10 mouse cellular contexts compared by ENCODE assay signal in the genomic region with DNA sequence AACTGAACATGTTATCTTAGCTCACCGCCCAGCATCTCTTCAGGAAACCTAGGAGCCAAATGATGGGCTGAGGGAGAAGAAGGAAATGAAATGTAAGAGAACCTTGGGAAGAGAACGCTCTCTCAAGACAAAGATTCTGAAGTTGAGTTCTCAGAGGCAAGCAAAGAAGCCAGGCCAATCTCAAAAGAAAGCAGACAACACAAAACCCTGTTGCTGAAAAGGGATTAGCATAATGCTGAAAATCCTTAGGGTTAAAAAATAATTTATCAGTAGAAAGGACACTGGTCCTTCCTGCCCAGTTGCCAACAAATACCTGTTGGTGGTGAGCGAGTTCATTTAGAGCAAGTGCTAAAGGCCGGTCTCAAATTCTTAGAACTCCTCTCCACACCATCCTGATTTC. TPM values are rescaled to one million over a fixed set of nuclear protein-coding genes. Genes with fewer than 3 reads are reported as not detected.
DNase-seq lines count a peak whose midpoint lies in the region; ATAC-seq and TF ChIP-seq lines count a peak whose summit lies in the region.
"Had no signal": no experiment of that assay in that cellular context is flagged by ENCODE, and none has a peak within 500 bp of the region (broad histone marks: within the 10 kb centered on the region; RNA-seq: fewer than 3 reads in every experiment).

No protein-coding gene starts in this region.

- H3K9me3 ChIP-seq in kidney, embryonic 16.5 days (ENCODE audit: low read length): peaks cover 4% of the 10 kb centered on the region; the same call in 1 of the 2 replicates
- H3K9me3 ChIP-seq in forebrain, embryonic 10.5 days: peaks cover 13% of the 10 kb centered on the region; the same call in 1 of the 2 replicates
- no peaks in the 10 kb centered on the region for H3K9me3 ChIP-seq in intestine, postnatal 0 days (ENCODE audit: control insufficient read depth)
- H3K9me3 ChIP-seq in midbrain, postnatal 0 days (ENCODE audit: low read length): no peaks in the 10 kb centered on the region

- no peak for TF ChIP-seq CTCF in intestine, postnatal 0 days (IDR thresholded peaks at IDR 0.05; ENCODE audit: low read depth)
- no peak for TF ChIP-seq CTCF in midbrain, postnatal 0 days (IDR thresholded peaks at IDR 0.05)

- H3K4me1 ChIP-seq in kidney, embryonic 16.5 days (ENCODE audit: insufficient read depth, low read length): peaks cover 64% of the 10 kb centered on the region
- H3K4me1 ChIP-seq in forebrain, embryonic 10.5 days: peaks cover 82% of the 10 kb centered on the region
- peaks cover 2% of the 10 kb centered on the region; the same call in 1 of the 2 replicates for H3K4me1 ChIP-seq in intestine, postnatal 0 days (replicated peaks; ENCODE audit: control insufficient read depth, insufficient read depth, low read length)
- H3K4me1 ChIP-seq in midbrain, postnatal 0 days (ENCODE audit: insufficient read depth, low read length): no peaks in the 10 kb centered on the region
- H3K4me1 ChIP-seq: megakaryocyte, embryonic 14.5 days had no signal

- DNase-seq in kidney, adult 8-10 months: no peak
- no peak for DNase-seq in forebrain, embryonic 10.5 days (ENCODE audit: extremely low spot score, low spot score)
- DNase-seq in midbrain, postnatal 0 days (ENCODE audit: low spot score): no peak
- no peak for DNase-seq in cerebellum, adult 9-11 months
- no peak for DNase-seq in urinary bladder, postnatal 10 days (ENCODE audit: low spot score)
- no peak for DNase-seq in T-cell, adult 2 months (ENCODE audit: low spot score)
- DNase-seq: kidney, adult 11 months had no signal

- WGBS in kidney, embryonic 16.5 days: 43% methylated on average over 4 of the region's 4 CpGs
- WGBS in forebrain, embryonic 10.5 days: 20% methylated on average over 4 of the region's 4 CpGs
- 70% methylated on average over 4 of the region's 4 CpGs for WGBS in intestine, postnatal 0 days
- WGBS in midbrain, postnatal 0 days: 36% methylated on average over 4 of the region's 4 CpGs

- H3K27me3 ChIP-seq in kidney, embryonic 16.5 days (ENCODE audit: insufficient read depth, low read length): no peaks in the 10 kb centered on the region
- no peaks in the 10 kb centered on the region for H3K27me3 ChIP-seq in forebrain, embryonic 10.5 days (ENCODE audit: poor library complexity, severe bottlenecking)
- no peaks in the 10 kb centered on the region for H3K27me3 ChIP-seq in intestine, postnatal 0 days (replicated peaks; ENCODE audit: control insufficient read depth, insufficient read depth, low read length)
- H3K27me3 ChIP-seq in midbrain, postnatal 0 days (ENCODE audit: insufficient read depth, low read length): no peaks in the 10 kb centered on the region

- peak overlapping the region; percentile 50 for H3K4me3 ChIP-seq in kidney, embryonic 16.5 days (ENCODE audit: low read length)
- peak overlapping the region; percentile 63 for H3K4me3 ChIP-seq in forebrain, embryonic 10.5 days
- peak overlapping the region; percentile 60 for H3K4me3 ChIP-seq in intestine, postnatal 0 days (ENCODE audit: low read depth, low read length)
- peak overlapping the region; percentile 62 for H3K4me3 ChIP-seq in midbrain, postnatal 0 days (ENCODE audit: low read depth, low read length)
- H3K4me3 ChIP-seq: megakaryocyte, embryonic 14.5 days had no signal

- H3K9ac ChIP-seq in kidney, embryonic 16.5 days (replicated peaks; ENCODE audit: low read length): peak overlapping the region; percentile 76
- H3K9ac ChIP-seq in intestine, postnatal 0 days (ENCODE audit: low read depth, low read length): peak overlapping the region; percentile 85; the same call in 1 of the 2 replicates
- peak overlapping the region; percentile 79 for H3K9ac ChIP-seq in midbrain, postnatal 0 days (replicated peaks; ENCODE audit: low read length, poor library complexity, severe bottlenecking)

- ATAC-seq in kidney, embryonic 16.5 days (ENCODE audit: low FRiP score, low TSS enrichment): no peak
- no peak for ATAC-seq in intestine, postnatal 0 days
- no peak for ATAC-seq in midbrain, postnatal 0 days (ENCODE audit: low FRiP score)

- H3K27ac ChIP-seq in kidney, embryonic 16.5 days (ENCODE audit: low read length): peak overlapping the region; percentile 98
- peak overlapping the region; percentile 98 for H3K27ac ChIP-seq in forebrain, embryonic 10.5 days
- no peak overlapping the region for H3K27ac ChIP-seq in intestine, postnatal 0 days (ENCODE audit: low read depth, low read length)
- H3K27ac ChIP-seq in midbrain, postnatal 0 days (ENCODE audit: low read depth, low read length): peak overlapping the region; percentile 77; the same call in 1 of the 2 replicates

- peak overlapping the region; percentile 70 for H3K4me2 ChIP-seq in kidney, embryonic 16.5 days (replicated peaks; ENCODE audit: low read depth, low read length)
- peak overlapping the region; percentile 94 for H3K4me2 ChIP-seq in intestine, postnatal 0 days (replicated peaks; ENCODE audit: low read depth)
- H3K4me2 ChIP-seq in midbrain, postnatal 0 days (ENCODE audit: low read depth, low read length, poor library complexity, severe bottlenecking): peak overlapping the region; percentile 95

- H3K36me3 ChIP-seq in kidney, embryonic 16.5 days (ENCODE audit: insufficient read depth, low read length): peaks cover 6% of the 10 kb centered on the region; the same call in 1 of the 2 replicates
- H3K36me3 ChIP-seq in forebrain, embryonic 10.5 days (replicated peaks): peaks cover 69% of the 10 kb centered on the region
- H3K36me3 ChIP-seq in intestine, postnatal 0 days (ENCODE audit: control insufficient read depth, insufficient read depth): no peaks in the 10 kb centered on the region
- H3K36me3 ChIP-seq in midbrain, postnatal 0 days (ENCODE audit: insufficient read depth, low read length): no peaks in the 10 kb centered on the region

RNA-seq across cellular contexts. Expression of gene Igf2bp1, which starts 15.3 kb away (rescaled TPM):
- 57.2 and 62.5 TPM in 2 replicates for polyA plus RNA-seq in kidney, embryonic 16.5 days (2015; fragmentation: Nextera tagmentation; extraction: Ambion mirVana)
- polyA plus RNA-seq in forebrain, embryonic 10.5 days (2016; fragmentation: Nextera tagmentation; extraction: Ambion mirVana): 198 and 200 TPM in 2 replicates
- 5.2 and 7.4 TPM in 2 replicates for polyA plus RNA-seq in intestine, postnatal 0 days (2015; fragmentation: Nextera tagmentation; extraction: Ambion mirVana)
- 2.2 and 3.2 TPM in 2 replicates for total RNA-seq in midbrain, postnatal 0 days (2014; rRNA removed)
- 1.2 and 1.3 TPM in 2 replicates for polyA plus RNA-seq in midbrain, postnatal 0 days (2015; fragmentation: Nextera tagmentation; extraction: Ambion mirVana)

RNA-seq across cellular contexts. Expression of gene Gip, which starts 33.9 kb away (rescaled TPM):
- not detected in 2 replicates for polyA plus RNA-seq in kidney, embryonic 16.5 days (2015; fragmentation: Nextera tagmentation; extraction: Ambion mirVana)
- 0.25 TPM in 1 of 2 replicates, not detected in the other for polyA plus RNA-seq in forebrain, embryonic 10.5 days (2016; fragmentation: Nextera tagmentation; extraction: Ambion mirVana)
- polyA plus RNA-seq in intestine, postnatal 0 days (2015; fragmentation: Nextera tagmentation; extraction: Ambion mirVana): 142 and 149 TPM in 2 replicates
- total RNA-seq in midbrain, postnatal 0 days (2014; rRNA removed): not detected in 2 replicates
- polyA plus RNA-seq in midbrain, postnatal 0 days (2015; fragmentation: Nextera tagmentation; extraction: Ambion mirVana): not detected in 2 replicates

RNA-seq across cellular contexts. Expression of gene Snf8, which starts 44.3 kb away (rescaled TPM):
- polyA plus RNA-seq in kidney, embryonic 16.5 days (2015; fragmentation: Nextera tagmentation; extraction: Ambion mirVana): 93.1 and 96.0 TPM in 2 replicates
- 107 and 109 TPM in 2 replicates for polyA plus RNA-seq in forebrain, embryonic 10.5 days (2016; fragmentation: Nextera tagmentation; extraction: Ambion mirVana)
- polyA plus RNA-seq in intestine, postnatal 0 days (2015; fragmentation: Nextera tagmentation; extraction: Ambion mirVana): 91.8 and 99.2 TPM in 2 replicates
- 23.2 and 38.6 TPM in 2 replicates for total RNA-seq in midbrain, postnatal 0 days (2014; rRNA removed)
- 114 TPM in 2 replicates for polyA plus RNA-seq in midbrain, postnatal 0 days (2015; fragmentation: Nextera tagmentation; extraction: Ambion mirVana)

Comparison
In these comparisons a context has a peak if more than half of its experiments do, and no peak if none do; other contexts are left out.
1. RNA of gene Gip, which starts 33.9 kb away (polyA plus RNA-seq): 142 to 149 TPM in intestine, postnatal 0 days; 0.25 TPM in forebrain, embryonic 10.5 days, not detected in kidney, embryonic 16.5 days and not detected in midbrain, postnatal 0 days; every median in the first group is over 100 times any median in the second.
2. Peak in every context shown above with its lines, with median percentiles within 50 percentile points of each other: H3K4me2 ChIP-seq, H3K4me3 ChIP-seq and H3K9ac ChIP-seq.